Mouse (Mus musculus): ENCODE results near the gene Washc4. TPM values are rescaled to one million over a fixed set of nuclear protein-coding genes. Genes with fewer than 3 reads are reported as not detected.

The Washc4 gene
- polyA plus RNA-seq, 1 experiment from 2014 or later, result 31.8 TPM

GRCm38 (mm10) chr10:83639881-83640386 lies 96.4 kb downstream of the Washc4 start:
- no peak overlapping the region for H3K9ac ChIP-seq (ENCODE audit: low read depth, low read length)
- no peaks in the 10 kb centered on the region for H3K36me3 ChIP-seq (ENCODE audit: control insufficient read depth, insufficient read depth, low read length)
- no peak overlapping the region for H3K27ac ChIP-seq (ENCODE audit: low read length)
- no peak overlapping the region for H3K4me3 ChIP-seq (ENCODE audit: low read depth, low read length)
- ATAC-seq, result no peak
- no peaks in the 10 kb centered on the region for H3K9me3 ChIP-seq (replicated peaks; ENCODE audit: control insufficient read depth, low read length, poor library complexity, severe bottlenecking)
- H3K4me2 ChIP-seq (ENCODE audit: low read length), result no peak overlapping the region
- WGBS, result 62% methylated on average over 10 of the region's 10 CpGs
- H3K4me1 ChIP-seq (ENCODE audit: control insufficient read depth, insufficient read depth, low read length), result peaks cover 6% of the 10 kb centered on the region
- no peaks in the 10 kb centered on the region for H3K27me3 ChIP-seq (ENCODE audit: control insufficient read depth, insufficient read depth, low read depth, low read length)

GRCm38 (mm10) chr10:83641641-83642040 lies 98.1 kb downstream of the Washc4 start:
- ATAC-seq, result no peak
- WGBS, result 74% methylated on average over 3 of the region's 3 CpGs

GRCm38 (mm10) chr10:83644167-83644566 lies 100.6 kb downstream of the Washc4 start:
- Histone ChIP-seq H3K4me2 (ENCODE audit: low read length) (no peak overlapping the region), H3K9me3 (replicated peaks; ENCODE audit: control insufficient read depth, low read length, poor library complexity, severe bottlenecking) (no peaks in the 10 kb centered on the region), H3K4me1 (ENCODE audit: control insufficient read depth, insufficient read depth, low read length) (peaks cover 30% of the 10 kb centered on the region), H3K27me3 (ENCODE audit: control insufficient read depth, insufficient read depth, low read depth, low read length) (no peaks in the 10 kb centered on the region), H3K27ac (ENCODE audit: low read length) (no peak overlapping the region), H3K4me3 (ENCODE audit: low read depth, low read length) (no peak overlapping the region), H3K36me3 (ENCODE audit: control insufficient read depth, insufficient read depth, low read length) (no peaks in the 10 kb centered on the region), H3K9ac (ENCODE audit: low read depth, low read length) (no peak overlapping the region)
- no peak for ATAC-seq
- WGBS, result 84% methylated on average over 8 of the region's 8 CpGs

More at GRCm38 (mm10) chr10:83641641-83642040, 98.1 kb downstream of the Washc4 start:
- no peak overlapping the region for H3K4me3 ChIP-seq (ENCODE audit: low read depth, low read length)
- no peak overlapping the region for H3K4me2 ChIP-seq (ENCODE audit: low read length)
- peaks cover 16% of the 10 kb centered on the region for H3K4me1 ChIP-seq (ENCODE audit: control insufficient read depth, insufficient read depth, low read length)
- H3K27ac ChIP-seq (ENCODE audit: low read length), result no peak overlapping the region
- H3K36me3 ChIP-seq (ENCODE audit: control insufficient read depth, insufficient read depth, low read length), result no peaks in the 10 kb centered on the region
- H3K9ac ChIP-seq (ENCODE audit: low read depth, low read length), result no peak overlapping the region
- H3K27me3 ChIP-seq (ENCODE audit: control insufficient read depth, insufficient read depth, low read depth, low read length), result no peaks in the 10 kb centered on the region
- H3K9me3 ChIP-seq (replicated peaks; ENCODE audit: control insufficient read depth, low read length, poor library complexity, severe bottlenecking), result no peaks in the 10 kb centered on the region

- H3K9ac ChIP-seq (ENCODE audit: low read depth, low read length), result peak overlapping the region; percentile 18; the same call in 1 of the 2 replicates
- WGBS, result 56% methylated on average over 16 of the region's 16 CpGs
- H3K27me3 ChIP-seq (ENCODE audit: control insufficient read depth, insufficient read depth, low read depth, low read length), result no peaks in the 10 kb centered on the region
- H3K36me3 ChIP-seq (ENCODE audit: control insufficient read depth, insufficient read depth, low read length), result no peaks in the 10 kb centered on the region
- peaks cover 30% of the 10 kb centered on the region for H3K4me1 ChIP-seq (ENCODE audit: control insufficient read depth, insufficient read depth, low read length)
- no peak for ATAC-seq
- H3K9me3 ChIP-seq (replicated peaks; ENCODE audit: control insufficient read depth, low read length, poor library complexity, severe bottlenecking), result no peaks in the 10 kb centered on the region
- H3K27ac ChIP-seq (ENCODE audit: low read length), result peak overlapping the region; percentile 50
- peak overlapping the region; percentile 7; the same call in 1 of the 2 replicates for H3K4me2 ChIP-seq (ENCODE audit: low read length)
- H3K4me3 ChIP-seq (ENCODE audit: low read depth, low read length), result no peak overlapping the region
Measured at GRCm38 (mm10) chr10:83644865-83645715, 101.5 kb downstream of the Washc4 start.

- H3K36me3 ChIP-seq (ENCODE audit: control insufficient read depth, insufficient read depth, low read length), result no peaks in the 10 kb centered on the region
- peaks cover 30% of the 10 kb centered on the region for H3K4me1 ChIP-seq (ENCODE audit: control insufficient read depth, insufficient read depth, low read length)
- no peak overlapping the region for H3K4me3 ChIP-seq (ENCODE audit: low read depth, low read length)
- no peaks in the 10 kb centered on the region for H3K9me3 ChIP-seq (replicated peaks; ENCODE audit: control insufficient read depth, low read length, poor library complexity, severe bottlenecking)
- WGBS, result 89% methylated on average over 3 of the region's 3 CpGs
- H3K27me3 ChIP-seq (ENCODE audit: control insufficient read depth, insufficient read depth, low read depth, low read length), result no peaks in the 10 kb centered on the region
- ATAC-seq, result no peak
- H3K27ac ChIP-seq (ENCODE audit: low read length), result no peak overlapping the region
- no peak overlapping the region for H3K4me2 ChIP-seq (ENCODE audit: low read length)
- H3K9ac ChIP-seq (ENCODE audit: low read depth, low read length), result no peak overlapping the region
Measured at GRCm38 (mm10) chr10:83645716-83645990, 102.1 kb downstream of the Washc4 start.

Other genes with a start within 250 kb of the Washc4 start
- gene Slc41a2, start 205.9 kb upstream of the Washc4 start, polyA plus RNA-seq (2015; fragmentation: Nextera tagmentation; extraction: Ambion mirVana), result 10.9 and 11.6 TPM in 2 replicates
- gene D10Wsu102e, start 183.5 kb upstream of the Washc4 start, polyA plus RNA-seq (2015; fragmentation: Nextera tagmentation; extraction: Ambion mirVana), result 0.79 and 0.93 TPM in 2 replicates
- 17.2 and 17.5 TPM in 2 replicates for gene Aldh1l2, start 9.6 kb upstream of the Washc4 start, polyA plus RNA-seq (2015; fragmentation: Nextera tagmentation; extraction: Ambion mirVana)
- 56.1 and 58.3 TPM in 2 replicates for gene Appl2, start 105.0 kb downstream of the Washc4 start, polyA plus RNA-seq (2015; fragmentation: Nextera tagmentation; extraction: Ambion mirVana)
- 94.0 and 102 TPM in 2 replicates for gene 1500009L16Rik, start 179.1 kb downstream of the Washc4 start, polyA plus RNA-seq (2015; fragmentation: Nextera tagmentation; extraction: Ambion mirVana)